Mouse (Mus musculus) forebrain, embryonic 14.5 days (tissue): Measurements from ENCODE around the gene Pqbp1. TPM values are rescaled to one million over a fixed set of nuclear protein-coding genes. Genes with fewer than 3 reads are reported as not detected.
"Not testable (repeated sequence)": the region's sequence is repeated elsewhere in the genome, so short reads cannot be mapped to it uniquely, and the experiment has no call there.

ENCODE experiments used
- ATAC-seq: fragments of 200-750 bp; cut with Nextera tagmentation; 2 replicates; pipeline ENCODE4 v1.8.0; 2017; ENCODE audit warnings: mild to moderate bottlenecking, moderate library complexity
- DNase-seq: peaks from one replicate; pipeline ENCODE4 v3.0.0-alpha.2; 2015; ENCODE audit warnings: low spot score
- H3K27ac ChIP-seq: fragments of 300-500 bp; sonication (generic); 2 replicates; pipeline ENCODE4 v1.5.1; 2014; ENCODE audit warnings: low read depth, mild to moderate bottlenecking, control low read depth, low read length, moderate library complexity
- H3K27me3 ChIP-seq: fragments of 300-500 bp; sonication (generic); replicated peaks from 2 replicates; pipeline ENCODE4 v1.6.1; 2014; ENCODE audit warnings: low read length, control low read depth, mixed read lengths; ENCODE audit not compliant: control insufficient read depth, insufficient read depth
- H3K36me3 ChIP-seq: fragments of 300-500 bp; sonication (generic); 2 replicates; pipeline ENCODE4 v1.6.1; 2014; ENCODE audit warnings: low read length, control low read depth; ENCODE audit not compliant: control insufficient read depth, insufficient read depth
- H3K4me1 ChIP-seq: fragments of 300-500 bp; sonication (generic); 2 replicates; pipeline ENCODE4 v1.6.1; 2014; ENCODE audit warnings: antibody characterized with exemption, low read length, control low read depth; ENCODE audit not compliant: control insufficient read depth, insufficient read depth
- H3K4me2 ChIP-seq: fragments of 300-500 bp; sonication (generic); 2 replicates; pipeline ENCODE4 v1.6.1; 2014; ENCODE audit warnings: mild to moderate bottlenecking, control low read depth, low read length
- H3K4me3 ChIP-seq: fragments of 300-500 bp; sonication (generic); 2 replicates; pipeline ENCODE4 v1.5.1; 2014; ENCODE audit warnings: low read depth, low read length, control low read depth
- H3K9ac ChIP-seq: fragments of 300-500 bp; sonication (generic); 2 replicates; pipeline ENCODE4 v1.6.1; 2014; ENCODE audit warnings: mild to moderate bottlenecking, low read length, control low read depth, moderate library complexity
- H3K9me3 ChIP-seq: fragments of 300-500 bp; sonication (generic); replicated peaks from 2 replicates; pipeline ENCODE4 v1.6.1; 2016; ENCODE audit warnings: low read length, control low read depth, mixed read lengths; ENCODE audit not compliant: control insufficient read depth
- WGBS: fragments of 180-500 bp; shearing (Covaris S2); extraction: QIAGEN DNeasy Blood & Tissue Kit; methylation state at CpG from one replicate; pipeline ENCODE4 v1.1.7; 2014; 5-methylcytosine and 5-hydroxymethylcytosine counted together
- polyA plus RNA-seq: library from polyadenylated mRNA; unstranded; fragments of >200 nt; fragmentation: Nextera tagmentation; extraction: Ambion mirVana; gene quantifications from 2 replicates; pipeline ENCODE4 v1.2.1, GENCODE M21; 2014

The Pqbp1 gene
- polyA plus RNA-seq, 1 experiment from 2014 or later: 144 TPM

DNA sequence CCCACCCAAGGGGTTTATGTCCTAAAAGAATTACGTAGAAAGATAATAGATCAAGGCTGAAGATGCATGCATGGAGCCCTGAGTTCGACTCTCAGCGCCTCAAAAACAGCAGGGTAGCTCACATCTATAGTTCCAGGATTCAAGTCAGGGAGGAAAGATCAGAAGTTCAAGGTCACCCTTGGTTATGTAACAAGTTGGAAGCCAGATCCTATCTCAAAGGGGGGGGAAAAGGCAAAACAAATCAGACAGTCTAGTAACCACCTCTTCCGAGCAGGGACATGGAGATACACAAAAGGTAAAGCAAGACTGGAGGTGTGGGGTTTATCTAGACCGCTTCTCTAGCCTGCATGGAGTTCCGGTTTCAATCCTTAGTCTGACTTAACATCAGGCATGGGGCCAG is 27.2 kb upstream of the Pqbp1 start:
- DNase-seq: no peak
- no peaks in the 10 kb centered on the region for H3K4me1 ChIP-seq
- H3K4me3 ChIP-seq: no peak overlapping the region
- H3K27ac ChIP-seq: no peak overlapping the region
- H3K9ac ChIP-seq: no peak overlapping the region
- no peaks in the 10 kb centered on the region for H3K9me3 ChIP-seq
- no peak for ATAC-seq
- H3K4me2 ChIP-seq: no peak overlapping the region
- 80% methylated on average over 6 of the region's 6 CpGs for WGBS
- H3K36me3 ChIP-seq: peaks cover 19% of the 10 kb centered on the region
- no peaks in the 10 kb centered on the region for H3K27me3 ChIP-seq

DNA sequence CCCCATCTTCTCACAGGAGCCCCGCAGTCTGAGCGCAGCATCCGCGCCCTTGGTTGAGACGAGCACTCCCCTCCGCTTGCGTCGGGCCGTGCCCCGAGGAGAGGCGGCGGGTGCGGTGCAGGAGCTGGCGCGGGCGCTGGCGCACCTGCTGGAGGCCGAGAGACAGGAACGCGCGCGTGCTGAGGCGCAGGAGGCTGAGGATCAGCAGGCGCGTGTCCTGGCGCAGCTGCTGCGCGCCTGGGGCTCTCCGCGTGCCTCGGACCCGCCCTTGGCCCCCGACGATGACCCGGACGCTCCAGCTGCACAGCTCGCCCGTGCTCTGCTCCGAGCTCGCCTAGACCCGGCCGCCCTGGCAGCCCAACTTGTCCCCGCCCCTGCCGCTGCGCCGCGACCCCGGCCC is 23.0 kb upstream of the Pqbp1 start:
- no peak overlapping the region for H3K27ac ChIP-seq

DNA sequence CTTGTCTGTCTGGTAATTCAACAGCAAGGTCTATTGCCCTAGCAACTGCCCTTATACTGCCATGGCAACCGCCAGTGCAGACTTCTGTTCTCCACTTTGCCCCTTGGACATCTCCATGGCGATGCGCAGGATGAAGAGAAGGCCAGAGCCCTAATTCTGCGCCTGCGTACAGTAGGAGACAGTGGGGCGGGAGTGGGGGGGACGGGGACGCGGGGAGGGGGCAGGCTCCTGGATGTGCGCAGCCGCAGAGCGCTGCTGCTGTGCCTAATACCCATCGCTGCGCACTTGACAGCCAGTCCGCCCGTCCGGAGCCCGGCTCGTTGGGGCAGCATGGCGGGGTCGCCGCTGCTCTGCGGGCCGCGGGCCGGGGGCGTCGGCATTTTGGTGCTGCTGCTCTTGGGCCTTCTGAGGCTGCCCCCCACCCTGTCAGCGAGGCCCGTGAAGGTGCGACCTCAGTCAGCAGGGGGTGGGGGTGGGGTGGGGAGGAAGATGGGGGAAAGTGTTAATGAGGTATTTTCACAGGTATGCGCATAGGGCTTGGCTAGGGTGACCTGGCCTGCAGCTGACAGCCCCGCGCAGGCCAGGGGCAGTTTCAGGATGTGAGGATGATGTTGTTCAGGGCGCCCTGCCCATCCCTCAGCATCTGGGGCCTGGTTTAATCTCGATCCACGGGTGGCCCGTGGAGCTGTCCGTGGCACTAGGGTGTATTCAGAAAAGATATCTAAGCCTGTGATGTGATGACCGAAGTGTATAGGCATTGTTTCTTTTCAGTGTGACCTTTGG is 20.7 kb upstream of the Pqbp1 start, which contains the start of gene Pcsk1n:
Gene Pcsk1n, plus strand, starts transcription at position 222 of the 783 bp plus-strand sequence.
- WGBS: 28% methylated on average over 37 of the region's 40 CpGs
- Histone ChIP-seq H3K4me1 (no peaks in the 10 kb centered on the region), H3K27me3 (no peaks in the 10 kb centered on the region), H3K27ac (peak within 1 kb of the TSS; percentile 68), H3K9me3 (no peaks in the 10 kb centered on the region), H3K4me3 (peak within 1 kb of the TSS; percentile 39), H3K36me3 (peaks cover 6% of the 10 kb centered on the region; the same call in 1 of the 2 replicates), H3K4me2 (peak within 1 kb of the TSS; percentile 56), H3K9ac (peak within 1 kb of the TSS; percentile 67)
- ATAC-seq (peak; percentile 93), DNase-seq (peak; percentile 84)

More for the DNA sequence above, 23.0 kb upstream of the Pqbp1 start:
- Histone ChIP-seq H3K4me1 (no peaks in the 10 kb centered on the region), H3K27me3 (no peaks in the 10 kb centered on the region), H3K9ac (peak overlapping the region; percentile 52), H3K9me3 (no peaks in the 10 kb centered on the region), H3K4me3 (peak overlapping the region; percentile 33), H3K4me2 (peak overlapping the region; percentile 56), H3K36me3 (peaks cover 6% of the 10 kb centered on the region; the same call in 1 of the 2 replicates)
- peak; percentile 14 for DNase-seq
- 0 out of 2 replicates have a peak, but pooled peaks have one; percentile 9 for ATAC-seq
- WGBS: 19% methylated on average over 42 of the region's 48 CpGs

DNA sequence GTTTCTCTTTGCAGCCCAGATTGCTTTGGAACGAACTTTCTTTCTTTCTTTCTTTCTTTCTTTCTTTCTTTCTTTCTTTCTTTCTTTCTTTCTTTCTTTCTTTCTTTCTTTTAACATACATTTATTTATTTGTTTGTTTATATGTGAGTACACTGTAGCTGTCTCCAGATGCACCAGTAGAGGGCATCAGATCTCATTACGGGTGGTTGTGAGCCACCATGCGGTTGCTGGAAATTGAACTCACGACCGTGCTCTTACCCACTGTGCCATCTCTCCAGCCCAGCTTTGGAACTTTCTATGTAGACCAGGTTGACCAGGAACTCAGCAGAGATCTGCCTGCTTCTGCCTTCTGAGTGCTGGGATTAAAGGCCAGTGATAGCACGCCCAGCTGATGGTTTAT is 18.9 kb upstream of the Pqbp1 start:
- not testable (repeated sequence) for DNase-seq, H3K4me2 ChIP-seq, H3K4me1 ChIP-seq, ATAC-seq, H3K27ac ChIP-seq, H3K36me3 ChIP-seq, H3K27me3 ChIP-seq, H3K4me3 ChIP-seq, H3K9me3 ChIP-seq, H3K9ac ChIP-seq
- WGBS: 77% methylated on average over 6 of the region's 6 CpGs

DNA sequence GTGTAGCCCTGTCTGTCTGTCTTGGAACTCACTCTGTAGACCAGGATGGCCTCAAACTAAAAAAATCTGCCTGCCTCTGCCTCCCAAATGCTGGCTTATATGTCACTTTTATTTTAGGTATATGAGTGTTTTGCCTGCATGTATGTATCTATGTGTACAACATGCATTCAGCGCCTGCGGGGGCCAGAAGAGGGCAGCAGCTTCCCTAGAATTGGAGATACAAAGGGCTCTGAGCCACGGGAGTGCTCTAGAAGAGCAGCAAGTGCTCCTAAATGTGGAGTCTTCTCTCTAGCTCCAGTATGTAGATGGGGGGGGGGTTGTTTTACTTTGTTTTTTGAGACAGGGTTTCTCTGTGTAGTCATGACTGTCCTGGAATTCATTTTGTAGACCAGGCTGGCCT is 16.6 kb upstream of the Pqbp1 start:
- H3K9ac ChIP-seq, H3K36me3 ChIP-seq, H3K9me3 ChIP-seq, H3K4me2 ChIP-seq, H3K4me3 ChIP-seq, H3K27me3 ChIP-seq, ATAC-seq, H3K27ac ChIP-seq, H3K4me1 ChIP-seq: not testable (repeated sequence)
- 28% methylated on average over 3 of the region's 3 CpGs for WGBS
- peak; percentile 14 for DNase-seq

DNA sequence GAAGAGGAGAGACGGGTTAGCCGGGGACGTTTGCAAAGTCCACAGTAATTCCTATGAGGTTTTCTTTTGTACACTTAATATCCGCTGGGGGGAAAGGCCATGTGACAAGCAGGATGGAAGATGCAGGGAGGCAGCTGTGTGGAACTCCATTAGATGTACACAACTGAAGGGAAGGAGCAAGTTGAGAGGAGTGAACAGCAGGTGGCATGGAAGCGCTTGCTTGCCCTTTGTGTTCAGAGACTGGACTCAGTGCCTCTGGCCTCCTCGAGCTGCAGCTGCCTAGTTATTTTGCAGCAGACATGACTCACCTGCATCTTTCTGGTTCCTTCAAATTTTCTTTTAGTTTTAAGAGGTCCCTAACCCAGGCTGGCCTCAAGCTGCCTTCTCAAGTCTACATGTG is 11.4 kb upstream of the Pqbp1 start:
- 48% methylated on average over 6 of the region's 6 CpGs for WGBS
- ATAC-seq: no peak

DNA sequence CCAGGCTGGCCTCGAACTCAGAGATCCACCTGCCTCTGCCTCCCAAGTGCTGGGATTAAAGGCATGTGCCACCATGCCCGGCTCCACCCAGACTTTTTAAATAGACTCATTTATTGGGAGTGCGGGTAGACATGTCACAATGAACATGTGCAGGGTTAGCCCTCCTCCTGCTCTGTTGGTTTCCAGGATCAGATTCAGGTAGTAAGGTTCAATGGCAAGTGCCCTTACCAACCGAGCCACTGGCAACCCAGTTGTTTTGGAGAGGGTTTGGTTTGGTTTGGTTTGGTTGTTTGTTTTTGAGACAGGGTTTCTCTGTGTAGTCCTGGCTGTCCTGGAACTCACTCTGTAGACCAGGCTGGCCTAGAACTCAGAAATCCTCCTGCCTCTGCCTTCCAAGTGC is 10.2 kb upstream of the Pqbp1 start, which contains the start of gene Gm10490:
Gene Gm10490, plus strand, starts transcription at position 301 of the 400 bp plus-strand sequence.
- H3K9me3 ChIP-seq, DNase-seq, H3K4me3 ChIP-seq, ATAC-seq, H3K27ac ChIP-seq, H3K9ac ChIP-seq, H3K4me1 ChIP-seq, H3K36me3 ChIP-seq, H3K4me2 ChIP-seq, H3K27me3 ChIP-seq: not testable (repeated sequence)
- 85% methylated on average over 4 of the region's 4 CpGs for WGBS

More for the DNA sequence above, 11.4 kb upstream of the Pqbp1 start:
- Histone ChIP-seq H3K27ac (no peak overlapping the region), H3K4me2 (no peak overlapping the region), H3K36me3 (0 out of 2 replicates have a peak, but pooled peaks cover 5% of the 10 kb centered on the region), H3K4me3 (no peak overlapping the region), H3K9me3 (no peaks in the 10 kb centered on the region), H3K4me1 (no peaks in the 10 kb centered on the region), H3K9ac (no peak overlapping the region), H3K27me3 (no peaks in the 10 kb centered on the region)
- peak; percentile 11 for DNase-seq

DNA sequence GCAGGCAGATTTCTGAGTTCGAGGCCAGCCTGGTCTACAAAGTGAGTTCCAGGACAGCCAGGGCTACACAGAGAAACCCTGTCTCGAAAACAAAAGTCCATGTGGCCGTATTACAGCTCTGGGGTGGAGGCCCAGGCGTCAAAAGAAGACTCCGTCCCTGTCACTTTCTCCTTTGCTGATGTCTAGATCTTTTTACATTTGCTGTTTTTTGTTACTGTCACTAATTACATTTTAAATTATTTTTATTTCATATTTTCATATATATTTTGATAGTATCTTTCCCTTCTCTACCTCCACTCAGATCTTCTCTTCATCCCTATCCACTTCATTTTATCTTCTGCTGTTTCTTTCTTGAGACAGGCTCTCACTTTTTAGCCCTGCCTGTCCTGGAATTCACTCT is 8.7 kb upstream of the Pqbp1 start, which contains the start of gene Gm10491:
Gene Gm10491, minus strand, starts transcription at position 101 of the 400 bp plus-strand sequence.
- ATAC-seq (no peak), DNase-seq (no peak)
- no peaks in the 10 kb centered on the region for H3K4me1 ChIP-seq
- no peak within 1 kb of the TSS for H3K27ac ChIP-seq
- H3K9ac ChIP-seq: no peak within 1 kb of the TSS
- 80% methylated on average over 5 of the region's 5 CpGs for WGBS
- no peak within 1 kb of the TSS for H3K4me3 ChIP-seq
- no peak within 1 kb of the TSS for H3K4me2 ChIP-seq
- H3K9me3 ChIP-seq: no peaks in the 10 kb centered on the region
- H3K27me3 ChIP-seq: no peaks in the 10 kb centered on the region
- 0 out of 2 replicates have a peak, but pooled peaks cover 11% of the 10 kb centered on the region for H3K36me3 ChIP-seq

DNA sequence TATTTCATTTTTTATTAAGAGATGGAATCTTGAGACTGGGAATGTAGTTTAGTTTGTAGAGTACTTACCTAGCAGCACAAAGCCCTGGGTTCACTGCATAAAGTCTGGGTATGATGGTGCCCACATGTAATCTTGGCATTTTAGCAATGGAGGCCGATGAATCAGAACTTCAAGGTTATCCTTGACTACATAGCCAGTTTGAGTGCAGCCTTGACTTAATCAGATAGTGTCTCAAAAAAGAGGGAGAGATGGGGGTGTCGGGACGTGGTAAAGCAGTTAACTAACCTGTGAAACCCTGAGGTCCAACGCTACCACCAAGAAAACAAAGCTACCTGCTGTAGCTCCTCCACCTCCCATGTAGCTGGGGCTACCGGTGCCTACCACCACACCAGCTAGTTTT is 5.4 kb upstream of the Pqbp1 start:
- ATAC-seq (no peak), DNase-seq (no peak)
- H3K27me3 ChIP-seq: no peaks in the 10 kb centered on the region
- H3K4me2 ChIP-seq: no peak overlapping the region
- no peak overlapping the region for H3K27ac ChIP-seq
- 95% methylated on average over 5 of the region's 5 CpGs for WGBS
- no peak overlapping the region for H3K4me3 ChIP-seq
- no peaks in the 10 kb centered on the region for H3K9me3 ChIP-seq
- 0 out of 2 replicates have a peak, but pooled peaks cover 11% of the 10 kb centered on the region for H3K36me3 ChIP-seq
- no peak overlapping the region for H3K9ac ChIP-seq
- no peaks in the 10 kb centered on the region for H3K4me1 ChIP-seq
